Mouse (Mus musculus) heart, embryonic 16.5 days (tissue): ENCODE data around the gene 6430548M08Rik. TPM values are rescaled to one million over a fixed set of nuclear protein-coding genes. Genes with fewer than 3 reads are reported as not detected.

Experiments
- ATAC-seq: fragments of 200-750 bp; cut with Nextera tagmentation; replicated peaks from 2 replicates; pipeline ENCODE4 v1.8.0; 2017; ENCODE audit warnings: moderate number of reproducible peaks; ENCODE audit not compliant: insufficient read depth, low FRiP score; ENCODE audit errors: extremely low read depth
- H3K27ac ChIP-seq: fragments of 300-500 bp; sonication (generic); 2 replicates; pipeline ENCODE4 v1.5.1; 2014; ENCODE audit warnings: mild to moderate bottlenecking, low read length, control low read depth, moderate library complexity
- H3K27me3 ChIP-seq: fragments of 300-500 bp; sonication (generic); 2 replicates; pipeline ENCODE4 v1.6.1; 2014; ENCODE audit warnings: low read length, mixed read lengths; ENCODE audit not compliant: control insufficient read depth, insufficient read depth
- H3K36me3 ChIP-seq: fragments of 300-500 bp; sonication (generic); 2 replicates; pipeline ENCODE4 v1.6.1; 2014; ENCODE audit not compliant: control insufficient read depth, insufficient read depth
- H3K4me1 ChIP-seq: fragments of 300-500 bp; sonication (generic); 2 replicates; pipeline ENCODE4 v1.6.1; 2014; ENCODE audit warnings: low read length, mixed read lengths; ENCODE audit not compliant: control insufficient read depth, insufficient read depth
- H3K4me2 ChIP-seq: fragments of 300-500 bp; sonication (generic); 2 replicates; pipeline ENCODE4 v1.6.1; 2014; ENCODE audit warnings: low read depth, mild to moderate bottlenecking, control low read depth, low read length
- H3K4me3 ChIP-seq: fragments of 300-500 bp; sonication (generic); 2 replicates; pipeline ENCODE4 v1.5.1; 2014; ENCODE audit warnings: mild to moderate bottlenecking, control low read depth, low read length
- H3K9ac ChIP-seq: fragments of 300-500 bp; sonication (generic); 2 replicates; pipeline ENCODE4 v1.6.1; 2014; ENCODE audit warnings: low read length, control low read depth
- H3K9me3 ChIP-seq: fragments of 300-500 bp; sonication (generic); replicated peaks from 2 replicates; pipeline ENCODE4 v1.6.1; 2016; ENCODE audit warnings: low read length; ENCODE audit not compliant: control insufficient read depth
- WGBS: fragments of 180-500 bp; shearing (Covaris S2); extraction: QIAGEN DNeasy Blood & Tissue Kit; methylation state at CpG from one replicate; pipeline ENCODE4 v1.1.7; 2014; 5-methylcytosine and 5-hydroxymethylcytosine counted together
- polyA plus RNA-seq: library from polyadenylated mRNA; unstranded; fragments of >200 nt; fragmentation: Nextera tagmentation; extraction: Ambion mirVana; gene quantifications from 2 replicates; pipeline ENCODE4 v1.2.1, GENCODE M21; 2015

Gene 6430548M08Rik
- polyA plus RNA-seq, 1 experiment from 2014 or later, result 8.4 TPM

DNA sequence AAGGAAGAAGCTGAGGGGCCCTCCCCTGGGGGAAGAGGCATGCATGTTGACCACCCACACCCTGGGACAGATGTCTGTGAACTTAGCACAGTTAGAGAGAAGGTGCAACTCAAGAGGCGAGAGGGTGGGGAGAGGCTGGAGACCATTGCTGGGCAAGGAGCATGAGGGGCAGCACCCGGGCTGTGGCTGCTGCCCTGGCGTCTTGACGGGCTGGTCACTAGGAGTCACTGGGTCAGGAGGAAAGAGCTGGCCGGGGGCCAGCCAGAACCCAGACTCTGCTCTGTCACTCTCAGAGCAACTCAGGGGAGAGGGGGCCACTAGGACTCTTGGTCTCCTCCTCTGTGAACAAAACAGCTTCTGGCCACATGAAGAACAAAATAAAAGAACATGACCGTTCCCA is 75.5 kb downstream of the 6430548M08Rik start:
- 63% methylated on average over 6 of the region's 6 CpGs for WGBS

DNA sequence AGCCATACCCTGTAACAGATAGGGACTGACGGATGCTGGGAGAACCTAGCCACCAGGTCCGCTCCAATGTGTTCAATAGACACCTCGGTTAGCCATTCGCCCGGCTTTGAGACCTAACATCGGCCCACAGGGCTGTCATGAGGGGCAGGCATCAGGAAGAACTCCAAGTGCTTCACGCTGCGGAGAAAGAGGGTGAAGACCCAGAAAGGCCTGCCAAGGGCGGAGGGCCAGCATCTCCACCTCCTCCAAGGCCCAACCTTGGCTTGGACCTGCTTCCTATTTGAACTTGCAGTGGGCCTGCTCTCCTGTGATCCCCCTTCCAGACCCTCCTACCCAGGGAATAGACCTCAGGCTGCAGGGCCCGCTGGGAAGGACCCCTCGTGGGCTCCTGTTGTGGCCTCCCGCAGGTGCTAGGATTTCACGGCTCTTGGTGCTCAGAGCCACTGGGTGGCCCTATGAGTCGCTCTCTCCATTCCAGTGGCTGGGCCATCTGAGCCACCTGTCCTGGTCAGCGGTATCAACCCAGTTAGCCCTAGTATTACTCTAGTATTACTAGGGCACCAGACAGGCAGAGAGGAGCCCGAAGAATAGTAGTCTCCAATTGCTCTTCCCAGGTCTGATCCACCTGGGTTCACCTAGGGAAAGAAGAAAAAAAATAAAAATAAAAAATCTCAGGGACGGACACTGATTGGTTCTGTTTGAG is 76.3 kb downstream of the 6430548M08Rik start:
- Histone ChIP-seq H3K36me3 (no peaks in the 10 kb centered on the region), H3K9ac (no peak overlapping the region), H3K9me3 (no peaks in the 10 kb centered on the region), H3K27me3 (no peaks in the 10 kb centered on the region), H3K4me2 (no peak overlapping the region), H3K4me1 (peaks cover 26% of the 10 kb centered on the region), H3K27ac (no peak overlapping the region), H3K4me3 (no peak overlapping the region)
- 78% methylated on average over 17 of the region's 17 CpGs for WGBS
- no peak for ATAC-seq

More for the DNA sequence above, 75.5 kb downstream of the 6430548M08Rik start:
- no peak overlapping the region for H3K27ac ChIP-seq
- no peaks in the 10 kb centered on the region for H3K27me3 ChIP-seq
- ATAC-seq, result no peak
- peaks cover 33% of the 10 kb centered on the region for H3K4me1 ChIP-seq
- H3K4me2 ChIP-seq, result no peak overlapping the region
- no peak overlapping the region for H3K9ac ChIP-seq
- H3K36me3 ChIP-seq, result no peaks in the 10 kb centered on the region
- no peak overlapping the region for H3K4me3 ChIP-seq
- no peaks in the 10 kb centered on the region for H3K9me3 ChIP-seq

DNA sequence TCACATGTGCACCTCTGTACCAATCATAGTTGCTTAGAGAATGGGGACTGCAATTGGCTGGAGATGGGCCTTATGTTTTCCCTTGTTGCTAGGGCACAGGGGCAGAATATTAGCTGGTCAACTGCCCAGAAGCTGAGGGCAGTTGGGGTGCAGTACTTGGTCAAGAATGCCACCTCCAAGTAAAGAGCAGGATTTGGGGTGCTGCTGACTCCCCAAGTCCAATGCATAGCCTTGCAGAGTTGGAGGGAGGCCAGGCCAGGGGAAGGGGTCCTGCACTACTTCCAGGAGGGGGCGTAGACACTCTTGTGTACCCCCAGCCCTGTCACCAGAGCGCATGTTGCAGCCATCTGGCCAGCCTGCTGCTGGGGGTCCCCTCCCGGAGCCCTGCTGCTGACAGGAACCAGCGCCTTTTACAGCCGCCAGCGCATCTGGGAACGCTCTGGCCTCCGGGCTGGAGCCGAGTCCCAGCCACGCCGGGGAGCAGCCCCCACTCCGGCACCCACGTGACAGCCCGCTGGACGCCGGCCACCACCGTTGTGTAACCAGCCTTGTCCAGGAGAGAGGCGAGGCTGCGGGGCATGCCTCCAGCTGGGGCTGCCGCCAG is 77.0 kb downstream of the 6430548M08Rik start:
- H3K9ac ChIP-seq, result peak overlapping the region; percentile 56
- 30% methylated on average over 20 of the region's 20 CpGs for WGBS
- no peaks in the 10 kb centered on the region for H3K36me3 ChIP-seq
- peak; percentile 96 for ATAC-seq
- no peaks in the 10 kb centered on the region for H3K27me3 ChIP-seq
- peak overlapping the region; percentile 33 for H3K4me3 ChIP-seq
- no peaks in the 10 kb centered on the region for H3K9me3 ChIP-seq
- peaks cover 19% of the 10 kb centered on the region for H3K4me1 ChIP-seq
- H3K4me2 ChIP-seq, result peak overlapping the region; percentile 60
- H3K27ac ChIP-seq, result peak overlapping the region; percentile 88

DNA sequence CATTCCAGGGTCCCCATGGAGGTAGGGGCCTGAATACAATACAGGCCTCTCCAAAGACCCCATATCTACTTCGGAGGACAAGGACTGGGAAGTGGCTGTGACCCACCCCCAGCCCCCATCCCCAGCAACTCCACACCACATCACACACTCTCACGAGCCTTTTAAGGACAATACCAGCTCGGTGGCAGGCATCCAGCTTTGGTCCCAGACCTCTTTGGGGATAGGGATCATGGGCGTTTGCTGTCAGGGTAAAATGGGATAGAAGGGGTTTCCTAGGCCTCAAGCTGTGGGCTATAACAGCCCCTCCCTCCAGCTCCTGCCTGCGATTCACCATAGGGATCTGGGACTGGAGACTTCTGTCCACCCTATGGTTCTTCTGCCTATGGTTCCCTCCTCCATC is 77.7 kb downstream of the 6430548M08Rik start:
- no peak for ATAC-seq
- Histone ChIP-seq H3K27me3 (no peaks in the 10 kb centered on the region), H3K4me1 (peaks cover 14% of the 10 kb centered on the region), H3K36me3 (no peaks in the 10 kb centered on the region), H3K27ac (peak overlapping the region; percentile 88), H3K9ac (0 out of 2 replicates have a peak overlapping the region, but pooled peaks have one; percentile 8), H3K4me3 (no peak overlapping the region), H3K4me2 (no peak overlapping the region), H3K9me3 (no peaks in the 10 kb centered on the region)
- 46% methylated on average over 5 of the region's 5 CpGs for WGBS

DNA sequence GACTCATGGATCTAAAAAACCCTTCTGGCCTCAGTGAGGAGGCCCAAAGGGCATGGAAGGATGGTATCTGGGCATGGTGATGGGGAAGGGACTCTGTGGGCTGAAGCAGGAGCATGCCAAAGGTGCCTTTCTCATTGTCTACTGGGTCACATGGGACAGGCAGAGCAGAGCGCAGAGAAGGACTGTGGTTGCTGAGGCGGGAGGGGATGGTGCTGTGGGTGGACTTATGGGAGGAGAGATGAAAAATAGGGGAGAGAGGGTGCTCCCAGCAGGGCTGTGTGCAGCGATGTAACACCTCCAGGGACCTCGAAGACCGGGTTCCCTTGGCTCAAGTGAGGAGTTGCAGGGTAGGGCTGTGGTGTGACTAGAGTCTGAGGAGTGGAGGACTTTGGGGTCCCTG is 78.2 kb downstream of the 6430548M08Rik start:
- H3K27ac ChIP-seq, result 0 out of 2 replicates have a peak overlapping the region, but pooled peaks have one; percentile 88
- H3K4me2 ChIP-seq, result no peak overlapping the region
- peaks cover 14% of the 10 kb centered on the region for H3K4me1 ChIP-seq
- no peak overlapping the region for H3K4me3 ChIP-seq
- WGBS, result 97% methylated on average over 5 of the region's 5 CpGs
- H3K27me3 ChIP-seq, result no peaks in the 10 kb centered on the region
- no peaks in the 10 kb centered on the region for H3K36me3 ChIP-seq
- no peaks in the 10 kb centered on the region for H3K9me3 ChIP-seq
- ATAC-seq, result no peak
- no peak overlapping the region for H3K9ac ChIP-seq

DNA sequence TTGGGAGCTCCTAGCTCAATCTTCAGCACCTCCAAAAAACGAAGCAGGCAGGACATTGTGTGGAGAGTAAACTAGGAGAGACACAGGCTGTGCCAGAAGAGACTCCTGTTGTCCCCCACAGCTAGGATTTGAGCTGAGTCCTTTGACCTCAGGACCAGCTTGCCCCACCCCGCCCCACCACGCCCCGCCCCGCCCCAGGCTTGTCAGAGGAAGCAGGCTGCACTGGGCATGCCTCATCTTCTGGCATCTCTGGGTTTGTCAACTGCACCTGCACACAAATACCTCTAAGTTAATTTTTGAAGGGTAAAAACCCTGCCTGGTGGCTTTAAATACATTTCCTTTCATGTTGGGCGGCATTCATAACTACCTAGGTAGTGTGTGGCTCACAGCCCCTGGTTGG is 87.4 kb downstream of the 6430548M08Rik start:
- Histone ChIP-seq H3K4me3 (no peak overlapping the region), H3K4me1 (peaks cover 4% of the 10 kb centered on the region; the same call in 1 of the 2 replicates), H3K9me3 (peaks cover 7% of the 10 kb centered on the region; the same call in 1 of the 2 replicates), H3K27ac (no peak overlapping the region), H3K27me3 (no peaks in the 10 kb centered on the region), H3K9ac (no peak overlapping the region), H3K36me3 (no peaks in the 10 kb centered on the region), H3K4me2 (no peak overlapping the region)
- no peak for ATAC-seq
- 91% methylated on average over 6 of the region's 6 CpGs for WGBS

DNA sequence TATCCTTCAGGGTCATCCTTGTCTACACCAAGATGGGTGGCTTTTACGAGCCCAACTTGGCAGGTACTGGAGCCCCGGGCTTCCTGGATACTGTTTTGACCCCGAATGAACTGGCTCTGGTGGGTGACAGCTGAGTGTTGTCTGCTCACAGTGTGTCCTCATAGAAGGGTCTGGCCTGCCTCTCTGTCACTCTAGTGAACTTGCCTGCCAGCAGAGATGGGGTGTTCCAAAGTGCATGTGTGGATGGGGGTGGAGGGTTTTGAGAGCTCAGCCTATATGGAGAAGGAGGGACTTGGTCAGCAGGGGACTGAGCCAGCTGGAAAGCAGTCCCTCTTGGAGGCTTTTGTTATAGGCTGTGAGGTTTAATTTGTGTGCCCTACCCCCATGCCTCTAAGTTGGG is 88.6 kb downstream of the 6430548M08Rik start:
- Histone ChIP-seq H3K4me2 (no peak overlapping the region), H3K27ac (no peak overlapping the region), H3K4me3 (no peak overlapping the region), H3K36me3 (no peaks in the 10 kb centered on the region), H3K9me3 (peaks cover 7% of the 10 kb centered on the region; the same call in 1 of the 2 replicates), H3K9ac (no peak overlapping the region), H3K27me3 (no peaks in the 10 kb centered on the region), H3K4me1 (peaks cover 4% of the 10 kb centered on the region; the same call in 1 of the 2 replicates)
- 19% methylated on average over 3 of the region's 3 CpGs for WGBS
- no peak; the same call in 1 of the 2 replicates for ATAC-seq

DNA sequence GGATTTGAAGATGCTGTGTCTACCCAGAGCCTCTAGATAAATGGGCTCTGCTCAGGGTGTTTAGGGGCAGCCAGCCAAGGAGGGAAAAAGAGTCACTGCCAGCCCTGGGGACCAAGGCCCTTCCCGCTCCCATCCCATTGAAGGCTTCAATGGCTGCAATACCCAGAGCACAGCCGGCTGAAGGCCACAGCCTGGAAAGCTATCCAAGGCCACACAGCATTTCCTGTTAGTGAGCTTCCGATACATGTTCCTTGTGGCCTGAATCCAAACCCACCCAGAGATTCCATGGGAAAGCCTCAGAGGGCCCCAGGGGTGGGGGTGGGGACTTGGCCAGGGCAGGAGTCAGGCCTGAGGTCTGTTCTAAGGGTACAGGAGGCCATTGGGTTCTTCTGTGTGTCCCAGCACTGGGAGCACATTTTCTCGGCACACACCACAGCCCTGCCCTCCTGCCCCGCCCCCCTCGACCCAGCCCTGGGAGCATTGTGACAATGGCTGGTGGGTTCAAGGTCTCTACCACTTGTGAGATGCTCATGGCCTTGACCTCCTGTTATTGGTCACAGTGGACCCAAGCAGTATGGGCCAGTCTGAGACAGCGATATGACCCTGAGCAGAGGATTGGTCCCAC is 90.9 kb downstream of the 6430548M08Rik start:
- H3K36me3 ChIP-seq, result no peaks in the 10 kb centered on the region
- no peak overlapping the region for H3K27ac ChIP-seq
- no peaks in the 10 kb centered on the region for H3K27me3 ChIP-seq
- no peak overlapping the region for H3K4me2 ChIP-seq
- H3K4me1 ChIP-seq, result peaks cover 4% of the 10 kb centered on the region; the same call in 1 of the 2 replicates
- no peak overlapping the region for H3K9ac ChIP-seq
- H3K4me3 ChIP-seq, result no peak overlapping the region
- ATAC-seq, result 0 out of 2 replicates have a peak, but pooled peaks have one; percentile 53
- 68% methylated on average over 7 of the region's 7 CpGs for WGBS
- peaks cover 4% of the 10 kb centered on the region; the same call in 1 of the 2 replicates for H3K9me3 ChIP-seq

DNA sequence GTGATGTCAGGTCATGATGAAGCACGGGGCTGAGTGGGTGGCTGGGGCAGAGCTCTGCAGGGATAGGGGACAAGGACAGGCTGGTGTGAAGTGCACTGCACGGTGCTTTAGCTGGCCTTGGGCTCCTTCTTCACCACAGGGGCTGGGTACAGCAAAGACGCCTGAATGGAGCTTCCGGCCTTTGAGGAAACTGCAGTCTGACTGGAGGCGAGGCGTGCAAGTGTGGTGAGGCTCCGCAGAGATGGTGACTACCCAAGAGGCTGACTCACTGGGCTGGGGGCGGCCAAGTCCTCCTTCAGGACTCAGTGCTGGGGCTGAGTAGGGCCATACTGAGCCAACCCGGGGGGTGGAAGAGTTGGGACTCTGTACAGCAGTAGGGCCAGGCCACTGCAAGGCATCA is 92.0 kb downstream of the 6430548M08Rik start:
- Histone ChIP-seq H3K36me3 (no peaks in the 10 kb centered on the region), H3K4me2 (no peak overlapping the region), H3K4me1 (peaks cover 8% of the 10 kb centered on the region), H3K9me3 (no peaks in the 10 kb centered on the region), H3K27me3 (no peaks in the 10 kb centered on the region), H3K4me3 (no peak overlapping the region), H3K9ac (no peak overlapping the region), H3K27ac (no peak overlapping the region)
- 81% methylated on average over 9 of the region's 9 CpGs for WGBS
- ATAC-seq, result no peak
